Mouse (Mus musculus) left cerebral cortex, adult 18-20 months (tissue): Measurements from ENCODE around the gene Cuta. TPM values are rescaled to one million over a fixed set of nuclear protein-coding genes. Genes with fewer than 3 reads are reported as not detected.
"Not testable (repeated sequence)": the region's sequence is repeated elsewhere in the genome, so short reads cannot be mapped to it uniquely, and the experiment has no call there.

Source experiments
- DNase-seq, 2 experiments: peaks; one replicate each; pipeline ENCODE4 v3.0.0; 2021 to 2022; ENCODE audit warnings: low spot score in 2 of 2, mixed read lengths in 1 of 2
- long read RNA-seq, 2 experiments: library from polyadenylated mRNA; stranded (forward); transcript quantifications; one replicate each; pipeline ENCODE4 v2.0.0; 2021
- total RNA-seq, 2 experiments: library from RNA; stranded (reverse); gene quantifications; 2 replicates each; pipeline ENCODE4 v1.2.3; 2021

Cuta gene
- 100 to 1,000 TPM in 1 of 2 experiments, 10 to 100 TPM in 1; 97.8 to 103 TPM for total RNA-seq
- long read RNA-seq, experiment 1, transcript Cuta-207 (6 exons, 937 nt): minor isoform, 5 of 55 reads
- long read RNA-seq, experiment 1, transcript Cuta-201 (7 exons, 741 nt): major isoform, 10 of 55 reads
- long read RNA-seq, experiment 1, transcript Cuta-202 (6 exons, 662 nt): minor isoform, 9 of 55 reads
- long read RNA-seq, experiment 1, partial matches to known transcripts: 21 of 55 reads
- long read RNA-seq, experiment 1, other reads (novel, unspliced or antisense): 8 of 55 reads
- long read RNA-seq, experiment 2, transcript Cuta-202 (6 exons, 662 nt): minor isoform, 8 of 56 reads
- long read RNA-seq, experiment 2, transcript Cuta-201 (7 exons, 741 nt): major isoform, 16 of 56 reads
- long read RNA-seq, experiment 2, partial matches to known transcripts: 21 of 56 reads
- long read RNA-seq, experiment 2, other reads (novel, unspliced or antisense): 5 of 56 reads

- peak; percentile 99 to 100 for DNase-seq
Measured at GRCm38 (mm10) chr17:26939178-26939972, at the start of gene Cuta. Gene Cuta, minus strand, starts transcription at chr17:26939569.

DNA sequence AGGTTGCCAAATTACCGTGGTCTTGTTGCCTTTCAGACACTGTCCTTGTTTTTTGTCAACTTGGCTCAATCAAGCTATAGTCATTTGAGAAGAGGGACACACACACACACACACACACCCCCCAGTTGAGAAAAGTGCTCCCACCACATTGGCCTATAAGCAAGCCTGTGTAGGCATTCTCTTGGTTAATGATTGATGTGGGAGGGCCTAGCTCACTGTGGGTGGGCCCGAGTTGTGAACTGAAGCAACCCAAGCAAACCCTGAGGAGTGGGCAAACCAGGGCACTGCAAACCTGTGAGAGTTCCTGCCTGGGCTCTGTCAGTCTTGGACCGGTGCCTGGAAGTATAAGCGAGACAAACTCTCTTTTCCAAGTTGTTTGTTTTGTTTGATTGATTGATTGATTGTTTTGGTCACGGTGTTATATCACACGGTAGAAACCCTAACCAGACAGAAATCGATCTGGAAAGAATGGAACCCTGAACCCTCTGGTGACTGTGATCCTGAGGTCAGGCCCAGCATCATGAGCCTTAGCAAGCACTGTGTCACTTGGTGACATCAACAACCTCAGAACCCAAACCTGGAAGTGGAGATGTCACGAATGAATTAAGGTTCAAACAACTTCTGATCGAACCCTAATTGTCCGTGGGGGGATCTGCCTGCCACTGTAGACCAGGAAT, 46.3 kb upstream of the Cuta start:
- no peak for DNase-seq

GRCm38 (mm10) chr17:26983382-26983781, 44.0 kb upstream of the Cuta start:
- DNase-seq: no peak

- no peak for DNase-seq
Measured at GRCm38 (mm10) chr17:26981050-26981449, 41.7 kb upstream of the Cuta start.

DNA sequence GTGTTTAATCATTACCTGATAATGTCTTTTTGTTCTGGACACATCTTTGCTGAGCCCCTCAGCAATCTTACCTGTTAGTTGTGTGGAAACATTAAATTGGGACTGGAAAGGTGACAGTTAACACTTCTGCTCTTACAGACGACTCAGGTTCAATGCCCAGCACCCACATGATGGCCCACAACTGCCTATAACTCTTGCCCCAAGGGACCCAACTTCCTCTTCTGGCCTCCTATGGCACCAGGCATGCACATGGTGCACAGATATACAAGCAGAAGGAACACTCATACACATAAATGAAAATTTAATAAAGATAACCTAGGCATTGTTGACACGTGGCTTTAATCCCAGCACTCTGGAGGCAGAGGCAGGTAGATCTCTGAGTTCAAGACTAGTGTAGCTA, 40.1 kb upstream of the Cuta start:
- DNase-seq: no peak

- DNase-seq: not testable (repeated sequence)
Measured at GRCm38 (mm10) chr17:26977354-26977753, 38.0 kb upstream of the Cuta start.

GRCm38 (mm10) chr17:26975415-26975814, 36.0 kb upstream of the Cuta start:
- no peak for DNase-seq

- DNase-seq: no peak
Measured at GRCm38 (mm10) chr17:26974547-26974946, 35.2 kb upstream of the Cuta start.

DNA sequence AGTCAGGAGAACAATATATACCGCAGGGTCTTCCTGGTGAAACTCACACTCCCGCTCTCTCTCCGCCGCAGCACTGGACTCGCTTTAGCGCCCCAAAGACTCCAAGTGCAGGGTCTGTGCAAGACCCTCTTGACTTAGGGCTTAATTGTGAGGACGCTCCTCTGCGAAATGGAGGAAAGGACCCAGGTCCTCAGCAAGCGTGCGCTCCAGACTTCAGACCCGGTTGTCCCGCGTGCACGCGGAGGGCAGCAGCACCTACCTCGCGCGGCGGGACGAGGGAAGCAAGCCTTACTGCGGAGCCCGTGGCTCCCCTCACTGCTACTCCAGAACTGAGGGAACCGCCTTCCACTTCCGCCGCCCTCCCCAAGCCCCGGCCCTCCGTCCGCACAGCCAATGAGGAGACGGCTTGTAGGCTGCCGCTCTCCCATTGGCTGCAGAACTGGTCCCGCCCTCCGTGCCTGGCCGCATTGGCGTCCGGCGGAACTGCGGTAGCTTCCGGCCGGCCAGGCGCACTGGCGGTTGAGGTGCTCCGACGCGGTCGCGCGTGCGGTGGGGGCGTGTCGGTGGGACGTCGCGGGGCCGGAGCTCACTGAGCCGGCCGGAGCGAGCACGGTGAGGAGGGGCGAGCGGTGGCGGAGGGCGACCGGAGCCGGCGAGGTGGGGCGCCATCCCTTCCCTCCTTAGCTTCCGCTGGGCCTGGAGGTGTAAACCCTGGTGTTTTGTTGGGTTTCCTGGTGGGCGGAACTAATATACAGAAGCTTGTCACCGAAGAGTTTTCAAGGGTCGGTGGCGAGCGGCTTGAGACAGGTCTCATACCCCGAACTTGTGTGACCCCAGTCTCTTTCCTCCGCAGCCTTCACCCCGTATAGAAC, 33.6 kb upstream of the Cuta start, which contains the start of gene Zbtb9:
Gene Zbtb9, plus strand, starts transcription at position 465 of the 872 bp plus-strand sequence.
- DNase-seq: peak; percentile 94 to 97

DNA sequence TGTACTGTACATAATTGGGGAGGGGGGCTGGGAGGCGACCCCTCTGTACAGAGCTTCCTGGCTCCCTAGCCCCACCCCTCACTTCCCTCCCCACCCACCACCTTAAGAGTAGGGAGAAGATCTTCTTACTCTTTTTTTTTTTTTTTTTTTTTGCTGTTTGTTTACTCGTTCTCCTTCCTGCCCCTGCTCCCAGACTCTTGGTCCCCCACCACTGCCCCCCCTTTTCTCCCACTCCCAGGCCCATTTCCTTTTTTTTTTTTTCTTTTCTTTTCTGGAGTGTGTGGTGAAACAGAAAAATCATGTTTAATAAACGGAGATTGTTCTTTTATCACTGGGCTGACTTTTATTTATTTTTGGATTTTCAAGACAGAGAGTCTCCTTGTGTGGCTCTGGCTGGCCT, 32.7 kb upstream of the Cuta start:
- DNase-seq: no peak

DNA sequence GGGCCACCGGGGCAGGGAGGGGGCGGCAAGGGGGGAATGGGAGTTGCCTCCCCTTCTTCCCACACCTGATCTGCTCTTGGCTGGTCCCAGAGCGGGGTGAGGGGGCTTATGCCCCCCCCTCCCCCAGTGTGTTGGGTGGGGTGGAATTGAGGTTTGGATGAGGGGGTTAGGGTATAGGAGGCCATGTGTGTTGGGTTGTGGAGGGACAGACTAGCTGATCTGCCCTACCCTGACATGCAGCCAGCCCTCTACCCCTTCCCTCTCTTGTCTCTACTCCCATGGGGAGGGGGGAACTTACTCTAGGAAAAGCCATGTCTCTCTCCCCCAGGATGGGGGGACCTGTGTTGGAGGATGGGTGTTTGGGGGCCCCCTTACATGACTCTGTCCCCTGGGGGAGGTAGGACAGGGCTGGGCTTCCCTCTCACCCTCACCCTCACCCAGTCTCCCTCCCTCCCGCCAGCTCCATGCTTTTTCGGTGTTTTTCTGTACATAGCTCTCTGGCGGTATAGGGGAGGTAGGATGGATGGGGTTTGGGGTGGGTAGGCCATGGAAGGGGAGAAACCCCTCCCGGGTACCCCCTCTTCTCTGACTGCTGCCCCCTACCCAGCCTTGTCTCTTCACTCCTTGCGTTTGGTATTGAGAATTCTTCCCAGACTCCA, 32.0 kb upstream of the Cuta start:
- DNase-seq: no peak

DNA sequence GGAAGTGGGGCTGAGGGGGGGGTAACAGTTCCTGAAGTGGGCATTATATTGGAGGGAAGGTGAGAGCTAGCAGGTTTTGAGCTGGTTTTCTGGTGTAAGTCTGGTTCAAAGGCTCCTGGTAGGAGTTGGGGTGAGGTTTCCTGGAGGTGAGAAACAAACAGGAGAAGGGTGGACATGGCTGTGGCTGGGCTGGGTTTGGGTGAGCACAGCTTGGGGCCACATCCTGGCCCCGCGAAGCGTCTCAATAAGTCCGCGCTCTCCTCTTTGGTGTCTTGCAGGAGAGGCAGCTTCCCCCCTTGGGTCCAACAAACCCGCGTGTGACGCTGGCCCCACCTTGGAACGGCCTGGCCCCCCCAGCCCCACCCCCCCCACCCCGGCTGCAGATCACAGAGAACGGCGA, 30.9 kb upstream of the Cuta start:
- DNase-seq: no peak

GRCm38 (mm10) chr17:26969257-26969656, 29.9 kb upstream of the Cuta start:
- no peak for DNase-seq

GRCm38 (mm10) chr17:26968200-26968611, 28.8 kb upstream of the Cuta start:
- DNase-seq: peak in 1 of 2 experiments; percentile 64

- DNase-seq: no peak
Measured at GRCm38 (mm10) chr17:26967477-26967876, 28.1 kb upstream of the Cuta start.

DNA sequence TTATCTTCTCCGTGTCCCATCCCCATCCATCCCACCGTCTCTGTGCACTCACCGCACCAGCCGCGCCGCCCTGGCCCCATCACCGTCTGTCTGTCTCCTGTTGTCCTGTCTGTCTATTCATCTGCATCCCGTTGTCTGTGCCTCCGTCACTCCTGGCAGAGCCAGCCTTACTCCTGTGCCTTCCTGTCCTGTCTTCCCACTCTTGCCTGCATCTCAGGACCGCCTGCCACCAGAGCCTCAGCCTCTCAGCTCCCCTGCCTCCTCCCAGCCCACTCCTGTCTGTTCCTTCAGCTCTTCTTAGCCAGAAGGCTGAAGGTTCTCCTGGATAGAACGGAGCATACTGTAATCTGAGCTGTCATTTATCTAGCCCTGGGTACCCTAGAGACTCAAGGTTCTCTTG, 27.6 kb upstream of the Cuta start:
- DNase-seq: peak in 1 of 2 experiments; percentile 71

DNA sequence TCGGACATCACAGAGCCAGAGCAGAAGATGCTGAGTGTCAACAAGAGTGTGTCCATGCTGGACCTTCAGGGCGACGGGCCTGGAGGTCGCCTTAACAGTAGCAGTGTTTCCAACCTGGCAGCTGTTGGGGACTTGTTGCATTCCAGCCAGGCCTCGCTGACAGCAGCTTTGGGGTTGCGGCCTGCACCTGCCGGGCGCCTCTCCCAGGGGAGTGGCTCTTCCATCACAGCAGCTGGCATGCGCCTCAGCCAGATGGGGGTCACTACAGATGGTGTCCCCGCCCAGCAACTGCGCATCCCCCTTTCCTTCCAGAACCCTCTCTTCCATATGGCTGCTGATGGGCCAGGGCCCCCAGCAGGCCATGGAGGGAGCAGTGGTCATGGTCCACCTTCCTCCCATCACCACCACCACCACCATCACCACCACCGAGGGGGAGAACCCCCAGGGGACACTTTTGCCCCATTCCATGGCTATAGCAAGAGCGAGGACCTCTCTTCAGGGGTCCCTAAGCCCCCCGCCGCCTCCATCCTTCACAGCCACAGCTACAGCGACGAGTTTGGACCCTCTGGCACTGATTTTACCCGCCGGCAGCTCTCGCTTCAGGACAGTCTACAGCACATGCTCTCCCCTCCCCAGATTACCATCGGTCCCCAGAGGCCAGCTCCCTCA, 22.3 kb upstream of the Cuta start:
- DNase-seq: no peak

GRCm38 (mm10) chr17:26959815-26960214, 20.4 kb upstream of the Cuta start:
- DNase-seq: no peak

DNA sequence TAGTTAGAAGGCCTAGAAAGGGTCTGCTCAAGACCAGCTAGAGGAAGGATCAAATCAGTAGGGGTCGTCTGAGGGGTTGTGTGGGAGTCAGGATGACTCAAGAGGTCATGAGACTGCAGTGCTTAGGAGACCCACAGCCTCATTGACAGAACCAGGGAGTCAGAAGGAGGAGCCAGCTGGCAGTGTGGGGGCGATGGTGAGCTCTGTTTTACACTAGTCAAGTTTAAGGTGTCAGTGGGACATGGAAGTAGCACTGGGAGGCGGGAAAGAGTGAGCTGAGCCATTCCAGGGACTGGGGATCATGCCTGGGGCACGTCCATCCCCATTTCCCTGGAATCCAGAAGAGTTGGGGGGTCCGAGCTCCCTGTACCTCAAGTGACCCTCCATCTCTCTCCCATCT, 19.5 kb upstream of the Cuta start:
- DNase-seq: no peak
